Mouse (Mus musculus) MEL (cell line): ENCODE data around the gene Dcn.

Source experiments
- CTCF ChIP-seq, 3 experiments: IDR thresholded peaks in 2 of 3; conservative IDR thresholded peaks in 1 of 3; 2 replicates each; pipeline ENCODE4 v1.5.1; 2011 to 2012; ENCODE audit warnings: low read length in 3 of 3, low read depth in 2 of 3, mild to moderate bottlenecking in 2 of 3, improper control_type of control experiment in 1 of 3, inconsistent platforms in 1 of 3, mixed read lengths in 1 of 3, moderate library complexity in 1 of 3; ENCODE audit not compliant: control insufficient read depth in 1 of 3, insufficient read depth in 1 of 3, poor library complexity in 1 of 3, severe bottlenecking in 1 of 3
- EP300 ChIP-seq, 2 experiments: IDR thresholded peaks; 2 replicates each; pipeline ENCODE4 v1.6.1; 2011; ENCODE audit warnings: improper control_type of control experiment in 2 of 2, low read length in 2 of 2, low read depth in 1 of 2, mild to moderate bottlenecking in 1 of 2
- MAX ChIP-seq: IDR thresholded peaks from 2 replicates; pipeline ENCODE4 v1.6.1; 2011; ENCODE audit warnings: low read length, improper control_type of control experiment
- NELFE ChIP-seq: IDR thresholded peaks from 2 replicates; pipeline ENCODE4 v1.6.1; 2011; ENCODE audit warnings: low read depth, low read length, improper control_type of control experiment
- ZNF384 ChIP-seq: IDR thresholded peaks from 2 replicates; pipeline ENCODE4 v1.6.1; 2012; ENCODE audit warnings: low read depth, mild to moderate bottlenecking, inconsistent platforms, low read length, improper control_type of control experiment

DNA sequence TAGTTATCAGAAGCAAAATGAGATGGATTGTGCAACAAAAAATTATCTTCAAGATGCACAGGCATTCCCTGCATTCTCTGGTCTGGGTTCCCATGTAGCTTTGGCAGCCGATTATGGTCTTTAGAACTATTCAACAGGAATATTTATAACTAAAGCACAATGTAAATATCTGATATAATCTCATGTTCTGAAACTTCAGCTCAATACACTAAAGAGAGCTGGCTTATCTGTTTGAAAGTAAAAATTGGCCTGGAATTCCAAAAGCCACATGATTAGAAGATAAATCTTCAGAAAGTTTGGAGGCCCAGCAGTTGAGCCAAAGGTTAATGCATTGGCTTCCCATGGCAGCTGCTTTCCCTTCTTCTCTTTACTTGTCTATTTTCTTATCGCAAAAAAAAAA, 4.6 kb downstream of the Dcn start:
- TF ChIP-seq NELFE (no peak), CTCF (IDR thresholded peaks at IDR 0.05 in 2 of 3, conservative IDR thresholded peaks at IDR 0.05 in 1 of 3; ENCODE audit: control insufficient read depth in 1 of 3, insufficient read depth in 1 of 3, low read depth in 2 of 3, low read length in 3 of 3, poor library complexity in 1 of 3, severe bottlenecking in 1 of 3) (no peak), MAX (no peak), EP300 (IDR thresholded peaks at IDR 0.05; ENCODE audit: low read depth in 1 of 2, low read length in 2 of 2) (no peak), ZNF384 (no peak)
